Comparison of ENCODE assay signal across 27 mouse cellular contexts in genomic region chr19:43803866-43804265, GRCm38 (mm10). TPM values are rescaled to one million over a fixed set of nuclear protein-coding genes. Genes with fewer than 3 reads are reported as not detected.
"Had no signal": no experiment of that assay in that cellular context is flagged by ENCODE, and none has a peak within 500 bp of the region (broad histone marks: within the 10 kb centered on the region; RNA-seq: fewer than 3 reads in every experiment).

No protein-coding gene starts in this region.

- H3K9me3 ChIP-seq: heart, embryonic 10.5 days; heart, embryonic 12.5 days; hindbrain, embryonic 13.5 days; hindbrain, embryonic 15.5 days; intestine, embryonic 15.5 days; limb, embryonic 10.5 days; limb, embryonic 12.5 days; liver, embryonic 13.5 days; liver, embryonic 15.5 days had no signal

- H3K36me3 ChIP-seq: heart, embryonic 10.5 days; heart, embryonic 12.5 days; hindbrain, embryonic 13.5 days; hindbrain, embryonic 15.5 days; intestine, embryonic 15.5 days; limb, embryonic 10.5 days; limb, embryonic 12.5 days; liver, embryonic 15.5 days had no signal

- H3K4me1 ChIP-seq: heart, embryonic 10.5 days; heart, embryonic 12.5 days; hindbrain, embryonic 13.5 days; hindbrain, embryonic 15.5 days; intestine, embryonic 15.5 days; limb, embryonic 10.5 days; limb, embryonic 12.5 days; liver, embryonic 13.5 days; liver, embryonic 15.5 days had no signal

- H3K4me3 ChIP-seq: heart, embryonic 10.5 days; heart, embryonic 12.5 days; hindbrain, embryonic 13.5 days; hindbrain, embryonic 15.5 days; intestine, embryonic 15.5 days; layer of hippocampus, adult 2 months; left cerebral cortex, adult 2 months; limb, embryonic 10.5 days; limb, embryonic 12.5 days; liver, embryonic 13.5 days; liver, embryonic 15.5 days had no signal

- H3K27me3 ChIP-seq: heart, embryonic 12.5 days; hindbrain, embryonic 13.5 days; hindbrain, embryonic 15.5 days; intestine, embryonic 15.5 days; limb, embryonic 12.5 days; liver, embryonic 13.5 days; liver, embryonic 15.5 days had no signal

- DNase-seq: gastrocnemius, postnatal 14 days; gastrocnemius, postnatal 36 days; heart, adult 18-20 months; heart, postnatal 10 days; kidney, adult 11 months; kidney, adult 2 months; kidney, adult 9 months; kidney, postnatal 10 days; kidney, postnatal 25 days; kidney, postnatal 4 days; liver; liver, embryonic 13.5 days had no signal

- ATAC-seq: hindbrain, postnatal 0 days; intestine, embryonic 15.5 days had no signal

RNA-seq across cellular contexts. Expression of gene Abcc2, which starts 21.9 kb away (rescaled TPM):
- total RNA-seq: gastrocnemius, postnatal 14 days; gastrocnemius, postnatal 36 days; heart, adult 18-20 months; heart, adult 8-10 months; heart, postnatal 10 days; heart, postnatal 25 days; hematopoietic stem cell, adult 5-6 weeks; layer of hippocampus, adult 2 months; left cerebral cortex, postnatal 36 days had no signal
